Mouse (Mus musculus) kidney, postnatal 4 days (tissue): Measurements from ENCODE around the gene Colq.
A peak's percentile ranks its signal among the peaks of the same experiment; 100 is the strongest.
"Not testable (repeated sequence)": the region's sequence is repeated elsewhere in the genome, so short reads cannot be mapped to it uniquely, and the experiment has no call there.

Experiments used
- DNase-seq, 2 experiments: peaks; one replicate each; pipeline ENCODE4 v3.0.0; 2021; ENCODE audit warnings: mixed read lengths in 2 of 2

The Colq gene

GRCm38 (mm10) chr14:31591243-31591642, at the start of gene Colq:
TSS of gene Colq (minus strand) at chr14:31591343.
- no peak for DNase-seq

- peak in 1 of 2 experiments; percentile 28 for DNase-seq
These were observed 49.3 kb upstream of the Colq start, which contains the start of gene Gm49387 for GRCm38 (mm10) chr14:31640346-31640889. TSS of gene Gm49387 (minus strand) at chr14:31640878.

GRCm38 (mm10) chr14:31630677-31631076, 39.5 kb upstream of the Colq start:
- no peak for DNase-seq

- DNase-seq = no peak
These were observed 31.6 kb upstream of the Colq start for GRCm38 (mm10) chr14:31622748-31623147.

GRCm38 (mm10) chr14:31620591-31621223, 29.6 kb upstream of the Colq start:
- no peak for DNase-seq

- DNase-seq = no peak
These were observed 26.9 kb upstream of the Colq start for GRCm38 (mm10) chr14:31617997-31618396.

GRCm38 (mm10) chr14:31617204-31617603, 26.1 kb upstream of the Colq start:
- DNase-seq = no peak

- DNase-seq = no peak
These were observed 22.5 kb upstream of the Colq start for GRCm38 (mm10) chr14:31613671-31614070.

GRCm38 (mm10) chr14:31611986-31612385, 20.8 kb upstream of the Colq start:
- no peak for DNase-seq

GRCm38 (mm10) chr14:31605514-31605913, 14.4 kb upstream of the Colq start:
- peak in 1 of 2 experiments; percentile 22 for DNase-seq

- DNase-seq = peak; percentile 49 to 55
These were observed 13.8 kb upstream of the Colq start for GRCm38 (mm10) chr14:31604916-31605315.

- DNase-seq = not testable (repeated sequence)
These were observed 11.5 kb upstream of the Colq start for GRCm38 (mm10) chr14:31602616-31602979.

- DNase-seq = no peak
These were observed 10.9 kb upstream of the Colq start for GRCm38 (mm10) chr14:31601908-31602615.

GRCm38 (mm10) chr14:31597446-31597845, 6.3 kb upstream of the Colq start:
- DNase-seq = no peak

GRCm38 (mm10) chr14:31596408-31596807, 5.3 kb upstream of the Colq start:
- no peak for DNase-seq

GRCm38 (mm10) chr14:31594693-31595092, 3.5 kb upstream of the Colq start:
- peak in 1 of 2 experiments; percentile 17 for DNase-seq

- DNase-seq = no peak
These were observed 1.9 kb upstream of the Colq start for GRCm38 (mm10) chr14:31593036-31593435.

- DNase-seq = no peak
These were observed 4.7 kb downstream of the Colq start for GRCm38 (mm10) chr14:31586451-31586850.

GRCm38 (mm10) chr14:31583082-31583481, 8.1 kb downstream of the Colq start:
- no peak for DNase-seq

- DNase-seq = no peak
These were observed 13.0 kb downstream of the Colq start for GRCm38 (mm10) chr14:31577966-31578735.

GRCm38 (mm10) chr14:31576846-31577697, 14.1 kb downstream of the Colq start:
- DNase-seq = no peak

- no peak for DNase-seq
These were observed 15.3 kb downstream of the Colq start for GRCm38 (mm10) chr14:31575866-31576265.
